Mouse (Mus musculus) brown adipose tissue, adult 24 weeks (tissue): Measurements from ENCODE around the gene Olfr556. TPM values are rescaled to one million over a fixed set of nuclear protein-coding genes. Genes with fewer than 3 reads are reported as not detected.

Experiments
- H3K27ac ChIP-seq: fragments of 200-500 bp; replicated peaks from 2 replicates; pipeline ENCODE4 v1.5.1; 2012; ENCODE audit warnings: low read depth, mild to moderate bottlenecking, low read length
- H3K4me1 ChIP-seq: fragments of 200-500 bp; 2 replicates; pipeline ENCODE4 v1.6.1; 2012; ENCODE audit warnings: low read length, mixed read lengths; ENCODE audit not compliant: control insufficient read depth, insufficient read depth, insufficient read length
- H3K4me3 ChIP-seq: fragments of 200-500 bp; 2 replicates; pipeline ENCODE4 v1.5.1; 2012; ENCODE audit warnings: low read depth, mild to moderate bottlenecking, low read length, moderate library complexity; ENCODE audit not compliant: insufficient read depth
- polyA plus RNA-seq: library from polyadenylated mRNA; stranded (reverse); fragments of >200 nt; gene quantifications from 2 replicates; pipeline ENCODE4 v1.2.4, GENCODE M21; 2012; ENCODE audit not compliant: missing spikeins, insufficient read depth, insufficient read length

The Olfr556 gene
- polyA plus RNA-seq, 1 experiment, result not detected

DNA sequence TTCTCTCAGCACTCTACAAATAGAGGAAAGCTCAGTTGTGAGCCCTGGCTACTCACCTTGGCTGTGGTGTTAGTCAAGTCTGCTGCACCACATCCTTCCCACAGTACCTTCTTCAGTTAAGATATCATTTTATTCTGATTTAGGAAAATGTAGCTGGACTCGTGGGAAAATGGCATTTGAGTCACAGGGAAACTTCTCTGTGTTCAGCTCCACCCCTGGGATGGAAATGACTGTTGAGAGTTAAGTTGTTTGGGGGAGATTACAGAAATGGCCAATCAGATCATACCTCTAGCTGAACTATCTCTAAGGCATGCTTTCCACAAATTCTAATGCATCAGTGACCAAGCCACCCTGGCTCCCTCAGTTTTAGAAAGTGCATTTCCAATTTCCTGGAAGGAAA lies 54.3 kb downstream of the Olfr556 start, which contains the start of gene Olfr33:
Olfr33 (minus strand) TSS at position 101 of the 400 bp plus-strand sequence.
- Histone ChIP-seq H3K4me1 (no peaks in the 10 kb centered on the region), H3K27ac (no peak within 1 kb of the TSS), H3K4me3 (no peak within 1 kb of the TSS)

Other genes starting within 250 kb of the Olfr556 start
- gene Rrm1, start 223.2 kb upstream of the Olfr556 start, polyA plus RNA-seq, result 19.5 and 26.1 TPM in 2 replicates
- gene Olfr543, start 183.2 kb upstream of the Olfr556 start, polyA plus RNA-seq, result not detected in 2 replicates
- not detected in 2 replicates for gene Olfr544, start 176.6 kb upstream of the Olfr556 start, polyA plus RNA-seq
- not detected in 2 replicates for gene Olfr545, start 165.3 kb upstream of the Olfr556 start, polyA plus RNA-seq
- not detected in 2 replicates for gene Olfr547, start 130.2 kb upstream of the Olfr556 start, polyA plus RNA-seq
- not detected in 2 replicates for gene Olfr548-ps1, start 124.0 kb upstream of the Olfr556 start, polyA plus RNA-seq
- gene Olfr549, start 115.0 kb upstream of the Olfr556 start, polyA plus RNA-seq, result not detected in 2 replicates
- 3.1 and 4.2 TPM in 2 replicates for gene Trim21, start 99.4 kb upstream of the Olfr556 start, polyA plus RNA-seq
- gene Olfr550, start 93.5 kb upstream of the Olfr556 start, polyA plus RNA-seq, result not detected in 2 replicates
- gene Olfr551, start 73.0 kb upstream of the Olfr556 start, polyA plus RNA-seq, result not detected in 2 replicates
- gene Olfr552, start 67.1 kb upstream of the Olfr556 start, polyA plus RNA-seq, result not detected in 2 replicates
- not detected in 2 replicates for gene Olfr553, start 46.7 kb upstream of the Olfr556 start, polyA plus RNA-seq
- gene Olfr554, start 26.5 kb upstream of the Olfr556 start, polyA plus RNA-seq, result not detected in 2 replicates
- gene Olfr555, start 6.1 kb upstream of the Olfr556 start, polyA plus RNA-seq, result not detected in 2 replicates
- gene Trim68, start 22.4 kb downstream of the Olfr556 start, polyA plus RNA-seq, result 6.3 and 7.5 TPM in 2 replicates
- not detected in 2 replicates for gene Olfr557, start 31.0 kb downstream of the Olfr556 start, polyA plus RNA-seq
- 1.3 and 2.3 TPM in 2 replicates for gene Olfr558, start 37.3 kb downstream of the Olfr556 start, polyA plus RNA-seq
- gene Olfr33, start 54.2 kb downstream of the Olfr556 start, polyA plus RNA-seq, result not detected in 2 replicates
- gene Olfr559, start 62.6 kb downstream of the Olfr556 start, polyA plus RNA-seq, result not detected in 2 replicates
- not detected in 2 replicates for gene Olfr560, start 94.5 kb downstream of the Olfr556 start, polyA plus RNA-seq
- gene Olfr78, start 94.6 kb downstream of the Olfr556 start, polyA plus RNA-seq, result 1.3 TPM in 1 of 2 replicates, not detected in the other
- gene Olfr561, start 106.3 kb downstream of the Olfr556 start, polyA plus RNA-seq, result not detected in 2 replicates
- gene Olfr564, start 138.6 kb downstream of the Olfr556 start, polyA plus RNA-seq, result not detected in 2 replicates
- gene Olfr566, start 193.9 kb downstream of the Olfr556 start, polyA plus RNA-seq, result not detected in 2 replicates
- gene Olfr568, start 212.2 kb downstream of the Olfr556 start, polyA plus RNA-seq, result not detected in 2 replicates
- not detected in 2 replicates for gene Olfr569, start 226.0 kb downstream of the Olfr556 start, polyA plus RNA-seq
- gene Olfr570, start 229.7 kb downstream of the Olfr556 start, polyA plus RNA-seq, result not detected in 2 replicates